8 mouse cellular contexts compared by ENCODE assay signal in genomic region chr6:122633411-122633810, GRCm38 (mm10). TPM values are rescaled to one million over a fixed set of nuclear protein-coding genes. Genes with fewer than 3 reads are reported as not detected.
DNase-seq lines count a peak whose midpoint lies in the region; ATAC-seq lines count a peak whose summit lies in the region.

No protein-coding gene starts in this region.

- no peaks in the 10 kb centered on the region for H3K36me3 ChIP-seq in limb, embryonic 11.5 days (ENCODE audit: control insufficient read depth, insufficient read depth, low read length)
- H3K36me3 ChIP-seq in limb, embryonic 10.5 days = no peaks in the 10 kb centered on the region

- H3K4me3 ChIP-seq in limb, embryonic 11.5 days (ENCODE audit: low read depth, low read length) = no peak overlapping the region
- H3K4me3 ChIP-seq in limb, embryonic 10.5 days = no peak overlapping the region

- intact Hi-C loops in heart, postnatal 14 days (cut with DNase I) = loop anchor here (2.0 kb wide), 1 partner anchor 37 kb away; no protein-coding TSS in a partner anchor

- peak; percentile 33 for DNase-seq in CD4-positive, CD25-positive, alpha-beta regulatory T cell, adult 2 months (ENCODE audit: low read depth, low spot score)
- DNase-seq in limb, embryonic 11.5 days (ENCODE audit: low spot score) = peak; percentile 36
- DNase-seq in limb, embryonic 10.5 days (ENCODE audit: low spot score) = no peak
- peak; percentile 19 to 49 for DNase-seq in heart, postnatal 14 days
- DNase-seq in right cerebral cortex, postnatal 36 days (ENCODE audit: low spot score in 2 of 2) = no peak

- 50% methylated on average over 9 of the region's 9 CpGs for WGBS in limb, embryonic 11.5 days
- 53% methylated on average over 9 of the region's 9 CpGs for WGBS in limb, embryonic 10.5 days

- H3K27me3 ChIP-seq in limb, embryonic 11.5 days (ENCODE audit: control insufficient read depth, insufficient read depth, low read length) = no peaks in the 10 kb centered on the region
- H3K27me3 ChIP-seq in limb, embryonic 10.5 days (ENCODE audit: low read depth, poor library complexity, severe bottlenecking) = peaks cover 6% of the 10 kb centered on the region; the same call in 1 of the 2 replicates

- no peak overlapping the region for H3K27ac ChIP-seq in limb, embryonic 11.5 days (replicated peaks; ENCODE audit: low read depth, low read length)
- no peak overlapping the region for H3K27ac ChIP-seq in limb, embryonic 10.5 days

- no peak overlapping the region for H3K9ac ChIP-seq in limb, embryonic 11.5 days (ENCODE audit: low read length)

- no peak overlapping the region for H3K4me2 ChIP-seq in limb, embryonic 11.5 days (ENCODE audit: low read depth, severe bottlenecking)

- H3K4me1 ChIP-seq in limb, embryonic 11.5 days (ENCODE audit: control insufficient read depth, insufficient read depth, low read length) = no peaks in the 10 kb centered on the region
- no peaks in the 10 kb centered on the region for H3K4me1 ChIP-seq in limb, embryonic 10.5 days

- H3K9me3 ChIP-seq in limb, embryonic 11.5 days (ENCODE audit: control insufficient read depth, low read length) = no peaks in the 10 kb centered on the region
- no peaks in the 10 kb centered on the region for H3K9me3 ChIP-seq in limb, embryonic 10.5 days (replicated peaks)

- ATAC-seq in CD4-positive, CD25-positive, alpha-beta regulatory T cell, adult 4 months = no peak
- no peak for ATAC-seq in limb, embryonic 11.5 days (ENCODE audit: insufficient number of reproducible peaks, low FRiP score, low TSS enrichment, low read depth)
- ATAC-seq in megakaryocyte, adult 5-6 weeks (ENCODE audit: poor library complexity, severe bottlenecking) = peak; percentile 68
- ATAC-seq in frontal cortex, adult (ENCODE audit: low TSS enrichment) = no peak

RNA-seq across cellular contexts. Expression of gene Dppa3, which starts 7.2 kb away (rescaled TPM):
- not detected for polyA plus RNA-seq in CD4-positive, CD25-positive, alpha-beta regulatory T cell, adult 4 months (2017; shearing (Covaris generic))
- polyA plus RNA-seq in limb, embryonic 11.5 days (2014; fragmentation: Nextera tagmentation; extraction: Ambion mirVana) = not detected in 2 replicates
- not detected in 2 replicates for polyA plus RNA-seq in limb, embryonic 10.5 days (2016; fragmentation: Nextera tagmentation; extraction: Ambion mirVana)
- total RNA-seq in heart, postnatal 14 days (2021) = not detected
- not detected in 2 replicates for total RNA-seq in megakaryocyte, adult 5-6 weeks (2015)
- total RNA-seq in megakaryocyte, adult 5-6 weeks (2017) = not detected in 2 replicates

RNA-seq across cellular contexts. Expression of gene Gdf3, which starts 23.5 kb away (rescaled TPM):
- polyA plus RNA-seq in CD4-positive, CD25-positive, alpha-beta regulatory T cell, adult 4 months (2017; shearing (Covaris generic)) = not detected
- polyA plus RNA-seq in limb, embryonic 11.5 days (2014; fragmentation: Nextera tagmentation; extraction: Ambion mirVana) = 0.07 and 0.14 TPM in 2 replicates
- not detected in 2 replicates for polyA plus RNA-seq in limb, embryonic 10.5 days (2016; fragmentation: Nextera tagmentation; extraction: Ambion mirVana)
- not detected for total RNA-seq in heart, postnatal 14 days (2021)
- total RNA-seq in megakaryocyte, adult 5-6 weeks (2015) = 0.62 and 1.7 TPM in 2 replicates
- 0.40 TPM in 1 of 2 replicates, not detected in the other for total RNA-seq in megakaryocyte, adult 5-6 weeks (2017)

RNA-seq across cellular contexts. Expression of gene Apobec1, which starts 31.2 kb away (rescaled TPM):
- 10 to 100 TPM; 24.3 to 35.4 TPM for polyA plus RNA-seq in CD4-positive, CD25-positive, alpha-beta regulatory T cell, adult 4 months (2017; shearing (Covaris generic))
- polyA plus RNA-seq in limb, embryonic 11.5 days (2014; fragmentation: Nextera tagmentation; extraction: Ambion mirVana) = 0.79 and 1.7 TPM in 2 replicates
- 0.63 and 1.5 TPM in 2 replicates for polyA plus RNA-seq in limb, embryonic 10.5 days (2016; fragmentation: Nextera tagmentation; extraction: Ambion mirVana)
- total RNA-seq in heart, postnatal 14 days (2021) = 1 to 10 TPM; 3.9 to 4.8 TPM
- 112 and 151 TPM in 2 replicates for total RNA-seq in megakaryocyte, adult 5-6 weeks (2015)
- total RNA-seq in megakaryocyte, adult 5-6 weeks (2017) = 78.0 and 87.4 TPM in 2 replicates

Comparison
In these comparisons a context has a peak if more than half of its experiments do, and no peak if none do; other contexts are left out.
1. DNase-seq: peak in CD4-positive, CD25-positive, alpha-beta regulatory T cell, adult 2 months (single experiment), limb, embryonic 11.5 days (single experiment) and heart, postnatal 14 days (2 of 2); none in limb, embryonic 10.5 days (single experiment) and right cerebral cortex, postnatal 36 days (0 of 2).